Mouse (Mus musculus) kidney, postnatal 0 days (tissue): ENCODE results near the gene Msgn1. TPM values are rescaled to one million over a fixed set of nuclear protein-coding genes. Genes with fewer than 3 reads are reported as not detected.

Source experiments
- ATAC-seq: fragments of 200-750 bp; cut with Nextera tagmentation; replicated peaks from 2 replicates; pipeline ENCODE4 v1.8.0; 2017; ENCODE audit warnings: low read depth, moderate number of reproducible peaks, moderate TSS enrichment, moderate library complexity; ENCODE audit not compliant: low FRiP score
- DNase-seq: peaks from one replicate; pipeline ENCODE4 v3.0.0-alpha.2; 2016; ENCODE audit warnings: low spot score
- H3K27ac ChIP-seq: fragments of 300-500 bp; sonication (generic); 2 replicates; pipeline ENCODE4 v1.5.1; 2014; ENCODE audit warnings: mild to moderate bottlenecking
- H3K27me3 ChIP-seq: fragments of 300-500 bp; sonication (generic); 2 replicates; pipeline ENCODE4 v1.6.1; 2014; ENCODE audit warnings: low read length, mixed read lengths; ENCODE audit not compliant: insufficient read depth
- H3K36me3 ChIP-seq: fragments of 300-500 bp; sonication (generic); 2 replicates; pipeline ENCODE4 v1.6.1; 2014; ENCODE audit warnings: low read length, mixed read lengths; ENCODE audit not compliant: insufficient read depth
- H3K4me1 ChIP-seq: fragments of 300-500 bp; sonication (generic); replicated peaks from 2 replicates; pipeline ENCODE4 v1.6.1; 2014; ENCODE audit warnings: antibody characterized with exemption, low read length, mixed read lengths; ENCODE audit not compliant: insufficient read depth
- H3K4me2 ChIP-seq: fragments of 300-500 bp; sonication (generic); 2 replicates; pipeline ENCODE4 v1.6.1; 2014; ENCODE audit warnings: mild to moderate bottlenecking, low read length, moderate library complexity, mixed read lengths
- H3K4me3 ChIP-seq: fragments of 300-500 bp; sonication (generic); replicated peaks from 2 replicates; pipeline ENCODE4 v1.5.1; 2014; ENCODE audit warnings: low read depth, low read length
- H3K9ac ChIP-seq: fragments of 300-500 bp; sonication (generic); 2 replicates; pipeline ENCODE4 v1.6.1; 2014; ENCODE audit warnings: low read depth, low read length
- H3K9me3 ChIP-seq: fragments of 300-500 bp; sonication (generic); replicated peaks from 2 replicates; pipeline ENCODE4 v1.6.1; 2016; ENCODE audit warnings: low read length, inconsistent platforms, mixed read lengths
- CTCF ChIP-seq: IDR thresholded peaks from 2 replicates; pipeline ENCODE4 v1.5.1; 2016; ENCODE audit warnings: antibody characterized with exemption, low read depth, mild to moderate bottlenecking, moderate library complexity
- WGBS: fragments of 180-500 bp; shearing (Covaris S2); extraction: QIAGEN DNeasy Blood & Tissue Kit; methylation state at CpG from one replicate; pipeline ENCODE4 v1.1.7; 2014; 5-methylcytosine and 5-hydroxymethylcytosine counted together
- polyA plus RNA-seq: library from polyadenylated mRNA; unstranded; fragments of >200 nt; fragmentation: Nextera tagmentation; extraction: Ambion mirVana; gene quantifications from 2 replicates; pipeline ENCODE4 v1.2.1, GENCODE M21; 2015

The Msgn1 gene
- polyA plus RNA-seq, 1 experiment from 2014 or later: not detected

DNA sequence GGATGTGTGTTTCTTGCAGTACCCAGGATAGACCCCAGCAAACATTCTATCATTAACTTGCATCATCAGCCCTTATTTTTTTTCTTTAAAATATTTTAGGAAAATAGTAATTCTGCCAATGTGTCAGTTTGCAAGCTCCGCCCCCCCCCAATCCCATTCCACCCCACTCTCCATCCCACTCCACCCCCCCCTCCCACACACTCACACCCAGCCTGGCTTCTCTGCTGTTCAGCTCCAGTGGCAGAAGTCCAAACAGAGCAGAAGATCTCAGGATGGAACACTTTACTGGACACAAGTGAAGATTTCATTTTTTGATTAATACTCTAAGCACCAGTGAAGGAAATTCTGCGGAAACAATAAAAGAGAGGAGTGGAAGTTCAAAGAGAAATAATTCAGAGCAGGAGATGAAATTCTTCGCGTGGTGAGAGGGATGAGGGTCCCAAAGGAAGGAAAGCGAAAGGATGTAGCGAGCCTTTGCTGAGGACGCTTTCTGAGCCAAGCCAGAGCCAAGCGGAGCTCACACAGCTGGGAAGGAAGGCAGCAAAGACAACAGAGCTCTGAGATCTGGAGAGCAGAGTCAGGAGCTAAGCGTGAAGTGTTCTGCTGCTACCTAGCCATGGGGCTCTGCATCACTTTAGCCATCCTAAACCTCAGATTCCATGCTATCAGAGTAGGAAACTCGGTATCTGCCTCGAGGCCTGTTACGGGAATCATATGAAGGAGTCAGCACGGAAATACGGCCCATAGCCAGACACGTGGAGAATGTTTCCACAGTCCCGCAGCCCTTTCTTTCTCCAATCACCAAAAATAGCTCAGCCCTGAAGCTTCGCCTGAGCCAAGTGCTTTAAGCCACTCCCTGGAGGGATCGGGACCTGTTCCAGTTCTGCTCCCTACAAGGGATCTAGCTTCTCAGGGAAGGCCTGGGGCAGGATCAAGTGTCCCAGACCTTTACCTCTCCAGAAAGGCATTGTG is 4.8 kb downstream of the Msgn1 start:
- no peak for TF ChIP-seq CTCF
- peaks cover 6% of the 10 kb centered on the region; the same call in 1 of the 2 replicates for H3K27me3 ChIP-seq
- H3K4me2 ChIP-seq: peak overlapping the region; percentile 26
- H3K4me1 ChIP-seq: no peaks in the 10 kb centered on the region
- no peak overlapping the region for H3K9ac ChIP-seq
- DNase-seq (peak; percentile 59), ATAC-seq (no peak)
- 52% methylated on average over 18 of the region's 18 CpGs for WGBS
- no peaks in the 10 kb centered on the region for H3K36me3 ChIP-seq
- H3K27ac ChIP-seq: peak overlapping the region; percentile 50
- H3K4me3 ChIP-seq: no peak overlapping the region
- H3K9me3 ChIP-seq: no peaks in the 10 kb centered on the region

DNA sequence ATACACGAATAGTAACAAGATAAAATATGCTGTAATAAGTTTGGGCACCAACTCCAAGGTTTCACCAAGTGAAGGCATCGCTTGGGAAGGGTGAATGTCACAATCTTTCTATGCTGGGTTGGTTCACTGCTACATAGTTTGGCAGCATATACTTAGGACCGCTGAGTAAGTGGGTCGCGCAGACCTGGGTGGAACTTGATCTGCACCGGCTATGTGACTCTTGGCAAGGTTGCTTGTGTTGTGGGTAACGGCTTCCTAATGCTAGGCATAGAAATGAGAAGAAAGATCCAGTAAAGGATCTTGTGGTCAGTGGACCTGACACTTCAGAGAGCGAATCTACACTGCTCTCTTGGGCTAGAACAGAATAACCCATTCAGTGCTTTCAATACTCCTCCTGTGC is 6.3 kb downstream of the Msgn1 start:
- H3K27ac ChIP-seq: no peak overlapping the region
- WGBS: 79% methylated on average over 8 of the region's 8 CpGs

DNA sequence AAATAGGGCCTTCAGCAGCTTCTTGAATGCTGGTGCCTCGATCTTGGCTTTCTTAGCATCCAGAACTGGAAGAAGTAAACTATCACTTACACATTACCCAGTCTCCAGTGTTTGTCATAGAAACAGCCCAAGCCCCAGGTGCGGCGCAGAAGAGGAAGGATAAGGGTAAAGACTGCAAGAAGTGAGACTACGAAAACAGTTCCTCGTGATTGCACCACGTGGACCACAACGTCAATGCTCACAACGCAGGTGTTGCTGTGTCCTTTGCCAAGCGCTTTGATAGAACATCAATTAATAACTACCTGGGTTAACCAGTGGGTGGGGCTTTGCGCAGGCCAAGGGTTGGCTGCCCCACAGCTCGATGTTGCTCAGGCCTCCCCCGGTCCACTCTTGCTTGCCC is 8.1 kb downstream of the Msgn1 start:
- 87% methylated on average over 12 of the region's 12 CpGs for WGBS
- DNase-seq (no peak), ATAC-seq (no peak)
- Histone ChIP-seq H3K4me1 (no peaks in the 10 kb centered on the region), H3K9ac (no peak overlapping the region), H3K4me2 (no peak overlapping the region), H3K27me3 (no peaks in the 10 kb centered on the region), H3K4me3 (no peak overlapping the region), H3K36me3 (no peaks in the 10 kb centered on the region), H3K27ac (no peak overlapping the region), H3K9me3 (no peaks in the 10 kb centered on the region)
- TF ChIP-seq CTCF: no peak

More for the DNA sequence above, 6.3 kb downstream of the Msgn1 start:
- Histone ChIP-seq H3K4me3 (no peak overlapping the region), H3K9me3 (no peaks in the 10 kb centered on the region), H3K4me1 (no peaks in the 10 kb centered on the region), H3K9ac (no peak overlapping the region), H3K36me3 (no peaks in the 10 kb centered on the region), H3K27me3 (no peaks in the 10 kb centered on the region), H3K4me2 (no peak overlapping the region)
- TF ChIP-seq CTCF: no peak
- ATAC-seq (no peak), DNase-seq (no peak)

DNA sequence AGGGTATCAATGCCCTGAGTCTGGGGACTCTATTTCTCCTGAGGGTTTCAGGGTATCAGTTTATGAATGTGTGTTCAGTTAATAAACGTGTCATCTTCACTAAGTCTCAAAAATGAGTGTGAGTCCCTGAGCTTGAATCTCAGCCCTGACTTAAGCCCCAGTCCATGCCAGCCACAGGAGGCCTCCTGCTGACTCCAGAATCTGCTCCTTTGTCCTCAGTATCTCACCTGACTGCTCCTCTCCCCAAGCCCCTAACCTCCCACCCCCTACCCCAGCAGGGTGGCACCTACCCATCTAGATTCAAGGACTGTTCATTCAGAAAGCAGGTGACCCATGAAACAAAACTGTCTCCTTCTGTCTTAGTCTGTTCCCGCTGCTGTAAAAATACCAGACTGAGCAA is 10.2 kb downstream of the Msgn1 start:
- no peaks in the 10 kb centered on the region for H3K27me3 ChIP-seq
- ATAC-seq (no peak), DNase-seq (no peak)
- no peaks in the 10 kb centered on the region for H3K4me1 ChIP-seq
- no peak overlapping the region for H3K4me2 ChIP-seq
- no peaks in the 10 kb centered on the region for H3K9me3 ChIP-seq
- H3K4me3 ChIP-seq: no peak overlapping the region
- no peak overlapping the region for H3K9ac ChIP-seq
- H3K36me3 ChIP-seq: no peaks in the 10 kb centered on the region
- WGBS: 62% methylated on average over 2 of the region's 2 CpGs
- no peak for TF ChIP-seq CTCF
- H3K27ac ChIP-seq: no peak overlapping the region

DNA sequence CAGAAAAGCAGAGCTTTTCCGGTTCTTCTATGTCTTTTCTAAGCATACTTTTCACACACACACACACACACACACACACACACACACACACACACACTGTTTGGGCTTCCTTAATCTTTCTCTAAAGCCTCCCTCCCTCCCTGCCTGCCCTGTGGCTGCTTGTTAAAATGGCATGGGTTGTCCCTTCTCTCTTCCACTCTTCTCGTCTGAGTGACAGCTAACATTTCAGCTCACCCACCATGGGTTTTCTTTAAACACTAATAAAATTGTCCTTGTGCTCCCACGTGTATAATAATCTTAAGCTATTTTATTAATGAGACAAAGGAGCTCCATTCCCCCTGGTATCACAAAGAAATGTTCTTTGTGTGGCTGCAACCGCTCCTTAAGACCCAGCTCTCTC is 10.7 kb downstream of the Msgn1 start:
- H3K27me3 ChIP-seq: no peaks in the 10 kb centered on the region
- H3K9me3 ChIP-seq: no peaks in the 10 kb centered on the region
- WGBS: 55% methylated on average over 4 of the region's 4 CpGs
- H3K9ac ChIP-seq: no peak overlapping the region
- H3K4me1 ChIP-seq: no peaks in the 10 kb centered on the region
- H3K4me3 ChIP-seq: no peak overlapping the region
- no peak overlapping the region for H3K4me2 ChIP-seq
- ATAC-seq (no peak), DNase-seq (no peak)
- no peak for TF ChIP-seq CTCF
- H3K36me3 ChIP-seq: no peaks in the 10 kb centered on the region
- H3K27ac ChIP-seq: no peak overlapping the region

DNA sequence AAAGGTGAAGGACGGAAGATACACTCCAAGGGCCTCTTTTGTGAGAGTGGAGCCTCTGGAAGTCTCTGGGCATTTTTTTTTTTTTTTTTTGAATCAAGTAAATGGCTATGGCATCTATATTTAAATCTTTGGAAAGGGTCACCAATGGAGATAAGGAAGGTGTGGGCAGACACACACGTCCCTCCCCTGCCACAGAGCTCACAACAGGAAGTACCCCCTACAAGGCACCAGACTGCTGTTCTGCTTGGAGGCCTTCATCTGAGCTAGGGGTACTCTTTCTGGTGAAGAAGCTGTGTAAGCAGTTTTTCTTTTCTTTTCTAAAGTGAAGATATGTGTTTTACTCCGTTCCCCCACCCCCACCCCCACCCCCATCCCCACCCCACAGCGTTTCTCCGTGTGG is 11.9 kb downstream of the Msgn1 start:
- Histone ChIP-seq H3K36me3 (no peaks in the 10 kb centered on the region), H3K4me1 (no peaks in the 10 kb centered on the region), H3K4me3 (no peak overlapping the region), H3K27me3 (no peaks in the 10 kb centered on the region), H3K9ac (no peak overlapping the region), H3K27ac (no peak overlapping the region), H3K4me2 (peak overlapping the region; percentile 34), H3K9me3 (no peaks in the 10 kb centered on the region)
- DNase-seq (no peak), ATAC-seq (no peak)
- WGBS: 57% methylated on average over 5 of the region's 5 CpGs
- no peak for TF ChIP-seq CTCF
